Mouse (Mus musculus): Measurements from ENCODE around the gene Gpatch4. TPM values are rescaled to one million over a fixed set of nuclear protein-coding genes. Genes with fewer than 3 reads are reported as not detected.
A peak's percentile ranks its signal among the peaks of the same experiment; 100 is the strongest.

Gpatch4 gene
- polyA plus RNA-seq, 1 experiment = 11.7 TPM

DNA sequence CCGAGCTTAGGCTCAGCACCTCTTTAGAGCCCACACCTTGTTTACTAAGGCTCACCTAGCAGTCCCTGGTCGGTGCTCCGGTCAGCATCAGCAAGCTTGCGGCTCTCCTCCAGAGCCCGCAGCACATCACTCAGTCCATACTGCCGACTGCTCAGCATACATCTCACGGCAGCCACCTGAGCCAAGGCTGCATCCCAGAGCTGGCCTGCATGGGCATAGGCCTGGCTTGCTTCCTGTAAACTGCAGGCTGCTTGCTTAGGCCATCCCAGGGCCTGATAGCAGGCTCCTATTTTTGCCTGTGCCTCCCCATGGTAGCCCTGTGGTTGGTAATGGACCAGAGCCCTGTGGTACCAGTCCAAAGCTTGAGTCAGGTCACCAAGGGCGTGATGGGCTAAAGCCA is 31.9 kb downstream of the Gpatch4 start:
- TF ChIP-seq SRF (IDR thresholded peaks at IDR 0.05; ENCODE audit: control insufficient read depth, insufficient read length, low read depth) (no peak), MYOG (IDR thresholded peaks at IDR 0.05; ENCODE audit: control insufficient read depth in 1 of 3, insufficient read depth in 1 of 3, insufficient read length in 2 of 3, low read depth in 2 of 3) (no peak), E2F4 (IDR thresholded peaks at IDR 0.05; ENCODE audit: insufficient read depth) (no peak), MYOD1 (IDR thresholded peaks at IDR 0.05; ENCODE audit: control insufficient read depth in 1 of 3, insufficient read length in 2 of 3, low read depth in 2 of 3) (no peak), CEBPB (IDR thresholded peaks at IDR 0.05; ENCODE audit: insufficient read depth, poor library complexity, severe bottlenecking) (no peak), POLR2A (IDR thresholded peaks at IDR 0.05; ENCODE audit: insufficient read length, low read depth) (no peak), TCF12 (IDR thresholded peaks at IDR 0.05; ENCODE audit: insufficient read depth, poor library complexity, severe bottlenecking) (no peak), MAX (IDR thresholded peaks at IDR 0.05; ENCODE audit: low read depth) (no peak)
- H3K4me3 ChIP-seq = no peak overlapping the region

DNA sequence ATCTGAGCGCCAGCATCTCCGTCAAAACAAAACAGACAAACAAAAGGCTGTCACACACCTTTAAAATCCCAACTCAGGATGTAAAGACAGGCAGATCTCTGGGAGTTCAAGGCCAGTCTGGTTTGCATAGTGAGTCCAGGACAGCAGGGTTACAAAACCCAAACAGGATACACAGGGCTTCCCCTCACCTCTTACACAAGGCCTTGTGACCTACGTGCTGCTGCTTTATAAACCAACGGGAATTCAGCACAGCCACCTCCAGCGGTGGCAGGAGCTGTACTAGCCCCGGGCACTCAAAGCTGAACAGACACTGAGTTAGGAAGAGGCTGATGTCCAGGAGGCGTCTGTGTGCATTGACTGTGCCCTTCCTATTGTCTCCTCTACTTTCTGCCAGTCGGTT is 34.5 kb downstream of the Gpatch4 start:
- Histone ChIP-seq H3K4me2 (ENCODE audit: low read depth) (no peak overlapping the region), H3K36me3 (ENCODE audit: control insufficient read depth, insufficient read depth) (no peaks in the 10 kb centered on the region), H3K4me3 (no peak overlapping the region), H3ac (ENCODE audit: control insufficient read depth, insufficient read length) (no peak overlapping the region), H3K79me2 (ENCODE audit: control insufficient read depth, insufficient read depth) (no peaks in the 10 kb centered on the region), H3K27me3 (ENCODE audit: control insufficient read depth, insufficient read depth, insufficient read length) (peaks cover 14% of the 10 kb centered on the region)
- TF ChIP-seq MYOG (IDR thresholded peaks at IDR 0.05; ENCODE audit: control insufficient read depth in 1 of 3, insufficient read depth in 1 of 3, insufficient read length in 2 of 3, low read depth in 2 of 3) (no peak), POLR2AphosphoS2 (IDR thresholded peaks at IDR 0.05; ENCODE audit: insufficient read length, low read depth) (no peak), REST (IDR thresholded peaks at IDR 0.05; ENCODE audit: insufficient read depth, insufficient read length) (no peak), SRF (IDR thresholded peaks at IDR 0.05; ENCODE audit: control insufficient read depth, insufficient read length, low read depth) (no peak), CEBPB (IDR thresholded peaks at IDR 0.05; ENCODE audit: insufficient read depth, poor library complexity, severe bottlenecking) (no peak), USF1 (IDR thresholded peaks at IDR 0.05; ENCODE audit: low read depth) (no peak), MYOD1 (IDR thresholded peaks at IDR 0.05; ENCODE audit: control insufficient read depth in 1 of 3, insufficient read length in 2 of 3, low read depth in 2 of 3) (no peak), POLR2A (IDR thresholded peaks at IDR 0.05; ENCODE audit: insufficient read length, low read depth) (no peak), TCF3 (IDR thresholded peaks at IDR 0.05; ENCODE audit: insufficient read length, low read depth) (no peak), E2F4 (IDR thresholded peaks at IDR 0.05; ENCODE audit: insufficient read depth) (no peak), MAX (IDR thresholded peaks at IDR 0.05; ENCODE audit: low read depth) (no peak)

More for the DNA sequence above, 31.9 kb downstream of the Gpatch4 start:
- H3K4me2 ChIP-seq (ENCODE audit: low read depth) = no peak overlapping the region
- no peaks in the 10 kb centered on the region for H3K36me3 ChIP-seq (ENCODE audit: control insufficient read depth, insufficient read depth)
- H3ac ChIP-seq (ENCODE audit: control insufficient read depth, insufficient read length) = no peak overlapping the region
- H3K79me2 ChIP-seq (ENCODE audit: control insufficient read depth, insufficient read depth) = no peaks in the 10 kb centered on the region
- H3K27me3 ChIP-seq (ENCODE audit: control insufficient read depth, insufficient read depth, insufficient read length) = peaks cover 14% of the 10 kb centered on the region

DNA sequence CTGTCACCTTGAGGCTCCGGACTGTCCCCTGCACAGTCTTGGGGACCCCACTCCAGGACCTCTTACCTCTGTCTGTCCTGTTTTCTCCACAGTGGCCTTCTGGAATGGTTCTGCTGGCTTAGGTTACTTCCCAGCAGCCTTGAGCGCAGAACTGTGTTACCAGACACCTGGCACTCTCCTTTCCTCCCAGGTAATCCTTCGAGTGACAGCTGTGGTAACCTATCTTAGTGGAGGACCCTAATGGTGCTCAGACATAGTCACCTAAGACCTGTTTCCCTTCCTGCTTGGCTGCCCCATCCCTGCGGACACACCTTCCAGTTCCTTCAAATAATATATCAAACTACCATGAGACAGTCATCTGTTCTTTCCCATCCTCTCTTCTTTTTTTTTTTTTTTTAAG is 35.3 kb downstream of the Gpatch4 start, which contains the start of gene Ttc24:
Gene Ttc24 (minus strand): TSS at position 101 of the 400 bp plus-strand sequence.
- H3K36me3 ChIP-seq (ENCODE audit: control insufficient read depth, insufficient read depth) = no peaks in the 10 kb centered on the region
- no peaks in the 10 kb centered on the region for H3K79me2 ChIP-seq (ENCODE audit: control insufficient read depth, insufficient read depth)
- no peak within 1 kb of the TSS for H3K4me2 ChIP-seq (ENCODE audit: low read depth)
- H3ac ChIP-seq (ENCODE audit: control insufficient read depth, insufficient read length) = no peak within 1 kb of the TSS
- TF ChIP-seq CEBPB (IDR thresholded peaks at IDR 0.05; ENCODE audit: insufficient read depth, poor library complexity, severe bottlenecking) = no peak
- TF ChIP-seq TCF3 (IDR thresholded peaks at IDR 0.05; ENCODE audit: insufficient read length, low read depth) = no peak
- TF ChIP-seq TCF12 (IDR thresholded peaks at IDR 0.05; ENCODE audit: insufficient read depth, poor library complexity, severe bottlenecking) = no peak
- TF ChIP-seq MAX (IDR thresholded peaks at IDR 0.05; ENCODE audit: low read depth) = no peak
- TF ChIP-seq POLR2A (IDR thresholded peaks at IDR 0.05; ENCODE audit: insufficient read length, low read depth) = no peak
- no peak for TF ChIP-seq REST (IDR thresholded peaks at IDR 0.05; ENCODE audit: insufficient read depth, insufficient read length)
- no peak for TF ChIP-seq E2F4 (IDR thresholded peaks at IDR 0.05; ENCODE audit: insufficient read depth)
- no peak for TF ChIP-seq SRF (IDR thresholded peaks at IDR 0.05; ENCODE audit: control insufficient read depth, insufficient read length, low read depth)
- TF ChIP-seq MYOD1 (IDR thresholded peaks at IDR 0.05; ENCODE audit: control insufficient read depth in 1 of 3, insufficient read length in 2 of 3, low read depth in 2 of 3) = no peak
- no peak for TF ChIP-seq MYOG (IDR thresholded peaks at IDR 0.05; ENCODE audit: control insufficient read depth in 1 of 3, insufficient read depth in 1 of 3, insufficient read length in 2 of 3, low read depth in 2 of 3)
- no peak for TF ChIP-seq USF1 (IDR thresholded peaks at IDR 0.05; ENCODE audit: low read depth)
- TF ChIP-seq POLR2AphosphoS2 (IDR thresholded peaks at IDR 0.05; ENCODE audit: insufficient read length, low read depth) = no peak
- peaks cover 8% of the 10 kb centered on the region for H3K27me3 ChIP-seq (ENCODE audit: control insufficient read depth, insufficient read depth, insufficient read length)
- no peak within 1 kb of the TSS for H3K4me3 ChIP-seq

DNA sequence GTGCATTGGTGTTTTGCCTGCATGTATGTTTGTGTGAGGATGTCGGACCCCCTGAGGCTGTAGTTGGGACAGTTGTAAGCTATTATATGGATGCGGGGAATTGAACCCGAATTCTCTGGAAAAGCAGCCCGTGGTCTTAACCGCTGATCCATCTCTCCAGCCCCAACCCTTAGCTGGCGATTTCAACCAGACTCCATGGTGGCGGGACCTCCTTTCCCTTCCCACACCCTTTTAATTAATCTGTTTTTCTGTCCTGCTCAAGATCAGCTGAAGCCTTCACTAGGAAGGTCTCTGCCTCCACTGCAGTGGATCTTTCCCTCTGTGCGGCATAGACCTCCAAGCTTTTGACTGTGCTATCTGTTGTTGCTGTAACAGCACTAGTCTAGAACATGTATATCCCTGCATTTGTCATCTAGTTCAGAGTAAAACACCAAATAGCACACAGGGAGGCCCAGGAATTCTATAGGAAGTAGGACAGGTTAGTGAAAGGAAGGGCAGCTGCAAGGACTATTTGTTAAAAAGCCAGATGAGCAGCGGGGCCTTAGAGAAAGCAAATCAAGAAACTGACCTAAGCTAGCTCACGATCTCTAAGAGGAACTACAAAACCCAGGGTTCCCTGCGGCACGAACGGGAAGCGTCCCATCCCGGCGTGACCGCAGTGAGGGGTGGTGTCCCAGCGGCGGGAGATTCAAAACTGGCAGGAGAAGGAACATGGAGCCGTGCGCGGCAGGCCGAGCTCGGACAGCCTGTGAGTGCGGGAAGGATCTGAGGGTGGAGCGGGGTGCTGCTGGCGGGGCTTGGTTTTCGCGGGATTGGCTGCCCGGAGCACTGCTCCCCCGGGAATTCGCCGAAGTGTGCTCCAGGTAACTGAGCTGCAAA is 38.7 kb downstream of the Gpatch4 start, which contains the start of gene Iqgap3:
Gene Iqgap3 (plus strand): TSS at position 627 of the 879 bp plus-strand sequence.
- Histone ChIP-seq H3K36me3 (ENCODE audit: control insufficient read depth, insufficient read depth) (peaks cover 5% of the 10 kb centered on the region), H3K4me2 (ENCODE audit: low read depth) (peak within 1 kb of the TSS; percentile 76), H3ac (ENCODE audit: control insufficient read depth, insufficient read length) (no peak within 1 kb of the TSS), H3K4me3 (peak within 1 kb of the TSS; percentile 58), H3K27me3 (ENCODE audit: control insufficient read depth, insufficient read depth, insufficient read length) (no peaks in the 10 kb centered on the region), H3K79me2 (ENCODE audit: control insufficient read depth, insufficient read depth) (peaks cover 6% of the 10 kb centered on the region)
- TF ChIP-seq POLR2AphosphoS2 (IDR thresholded peaks at IDR 0.05; ENCODE audit: insufficient read length, low read depth) = peak; percentile 50
- TF ChIP-seq MYOG (IDR thresholded peaks at IDR 0.05; ENCODE audit: control insufficient read depth in 1 of 3, insufficient read depth in 1 of 3, insufficient read length in 2 of 3, low read depth in 2 of 3) = peak in 1 of 3 experiments; percentile 30
- TF ChIP-seq POLR2A (IDR thresholded peaks at IDR 0.05; ENCODE audit: insufficient read length, low read depth) = peak; percentile 65
- TF ChIP-seq REST (IDR thresholded peaks at IDR 0.05; ENCODE audit: insufficient read depth, insufficient read length) = no peak
- no peak for TF ChIP-seq TCF12 (IDR thresholded peaks at IDR 0.05; ENCODE audit: insufficient read depth, poor library complexity, severe bottlenecking)
- peak; percentile 63 for TF ChIP-seq USF1 (IDR thresholded peaks at IDR 0.05; ENCODE audit: low read depth)
- TF ChIP-seq E2F4 (IDR thresholded peaks at IDR 0.05; ENCODE audit: insufficient read depth) = peak; percentile 99
- no peak for TF ChIP-seq MYOD1 (IDR thresholded peaks at IDR 0.05; ENCODE audit: control insufficient read depth in 1 of 3, insufficient read length in 2 of 3, low read depth in 2 of 3)

All from myocyte (in vitro differentiated cells).